Mouse (Mus musculus): ENCODE results near the gene Apba3.
A peak's percentile ranks its signal among the peaks of the same experiment; 100 is the strongest.

The Apba3 gene

GRCm38 (mm10) chr10:81252424-81253419 lies 14.0 kb upstream of the Apba3 start, which contains the start of gene Matk:
Gene Matk, plus strand, starts transcription at chr10:81252935.
- DNase-seq (ENCODE audit: low spot score in 2 of 2) = peak; percentile 70 to 84

- DNase-seq (ENCODE audit: low spot score in 2 of 2) = no peak
Observed at GRCm38 (mm10) chr10:81254886-81255285, 11.9 kb upstream of the Apba3 start.

- no peak for DNase-seq (ENCODE audit: low spot score in 2 of 2)
Observed at GRCm38 (mm10) chr10:81257158-81258039, 9.4 kb upstream of the Apba3 start.

- no peak for DNase-seq (ENCODE audit: low spot score in 2 of 2)
Observed at GRCm38 (mm10) chr10:81259225-81259884, 7.4 kb upstream of the Apba3 start.

- DNase-seq (ENCODE audit: low spot score in 2 of 2) = no peak
Observed at GRCm38 (mm10) chr10:81261025-81261424, 5.7 kb upstream of the Apba3 start.

GRCm38 (mm10) chr10:81265540-81265939 lies 1.2 kb upstream of the Apba3 start:
- DNase-seq (ENCODE audit: low spot score in 2 of 2) = no peak

- DNase-seq (ENCODE audit: low spot score in 2 of 2) = peak; percentile 62 to 63
Observed at GRCm38 (mm10) chr10:81268056-81268455, 1.3 kb downstream of the Apba3 start.

- no peak for DNase-seq (ENCODE audit: low spot score in 2 of 2)
Observed at GRCm38 (mm10) chr10:81268643-81269412, 2.1 kb downstream of the Apba3 start.

GRCm38 (mm10) chr10:81272356-81272755 lies 5.6 kb downstream of the Apba3 start:
- no peak for DNase-seq (ENCODE audit: low spot score in 2 of 2)

GRCm38 (mm10) chr10:81273842-81274241 lies 7.1 kb downstream of the Apba3 start:
- DNase-seq (ENCODE audit: low spot score in 2 of 2) = no peak

GRCm38 (mm10) chr10:81277676-81278075 lies 10.9 kb downstream of the Apba3 start:
- no peak for DNase-seq (ENCODE audit: low spot score in 2 of 2)

- no peak for DNase-seq (ENCODE audit: low spot score in 2 of 2)
Observed at GRCm38 (mm10) chr10:81279496-81279895, 12.7 kb downstream of the Apba3 start.

- no peak for DNase-seq (ENCODE audit: low spot score in 2 of 2)
Observed at GRCm38 (mm10) chr10:81284189-81284588, 17.4 kb downstream of the Apba3 start.

- DNase-seq (ENCODE audit: low spot score in 2 of 2) = no peak
Observed at GRCm38 (mm10) chr10:81284719-81285118, 18.0 kb downstream of the Apba3 start.

GRCm38 (mm10) chr10:81285694-81286450 lies 19.1 kb downstream of the Apba3 start:
- peak; percentile 62 to 74 for DNase-seq (ENCODE audit: low spot score in 2 of 2)

- DNase-seq (ENCODE audit: low spot score in 2 of 2) = no peak
Observed at GRCm38 (mm10) chr10:81286586-81286985, 19.8 kb downstream of the Apba3 start.

GRCm38 (mm10) chr10:81287513-81288157 lies 20.9 kb downstream of the Apba3 start:
- DNase-seq (ENCODE audit: low spot score in 2 of 2) = no peak

GRCm38 (mm10) chr10:81288601-81289000 lies 21.8 kb downstream of the Apba3 start:
- DNase-seq (ENCODE audit: low spot score in 2 of 2) = no peak

- DNase-seq (ENCODE audit: low spot score in 2 of 2) = no peak
Observed at GRCm38 (mm10) chr10:81289278-81289677, 22.5 kb downstream of the Apba3 start.

GRCm38 (mm10) chr10:81289811-81290210 lies 23.1 kb downstream of the Apba3 start:
- no peak for DNase-seq (ENCODE audit: low spot score in 2 of 2)
